In genomic region chr7:28149841-28150240, GRCm38 (mm10) we compare ENCODE assay signal across 24 mouse cellular contexts. TPM values are rescaled to one million over a fixed set of nuclear protein-coding genes. Genes with fewer than 3 reads are reported as not detected.
DNase-seq lines count a peak whose midpoint lies in the region; ATAC-seq and TF ChIP-seq lines count a peak whose summit lies in the region.
"Had no signal": no experiment of that assay in that cellular context is flagged by ENCODE, and none has a peak within 500 bp of the region (broad histone marks: within the 10 kb centered on the region; RNA-seq: fewer than 3 reads in every experiment).

No protein-coding gene starts in this region.

- H3K27me3 ChIP-seq in hindbrain, embryonic 13.5 days, result peaks cover 20% of the 10 kb centered on the region
- 0 out of 2 replicates have a peak, but pooled peaks cover 5% of the 10 kb centered on the region for H3K27me3 ChIP-seq in hindbrain, embryonic 12.5 days
- no peaks in the 10 kb centered on the region; the same call in 1 of the 2 replicates for H3K27me3 ChIP-seq in forebrain, postnatal 0 days (ENCODE audit: insufficient read depth, low read length)

- H3K27ac ChIP-seq in hindbrain, embryonic 13.5 days, result no peak overlapping the region
- H3K27ac ChIP-seq in hindbrain, embryonic 12.5 days, result no peak overlapping the region
- no peak overlapping the region for H3K27ac ChIP-seq in forebrain, postnatal 0 days (ENCODE audit: low read depth, low read length)

- no peak for TF ChIP-seq CTCF in forebrain, postnatal 0 days (IDR thresholded peaks at IDR 0.05; ENCODE audit: low read depth)

- H3K9ac ChIP-seq in hindbrain, embryonic 13.5 days, result peak overlapping the region; percentile 8; the same call in 1 of the 2 replicates
- H3K9ac ChIP-seq in hindbrain, embryonic 12.5 days, result no peak overlapping the region
- no peak overlapping the region for H3K9ac ChIP-seq in forebrain, postnatal 0 days

- H3K4me2 ChIP-seq in hindbrain, embryonic 13.5 days, result no peak overlapping the region
- no peak overlapping the region for H3K4me2 ChIP-seq in hindbrain, embryonic 12.5 days (replicated peaks)
- H3K4me2 ChIP-seq in forebrain, postnatal 0 days (ENCODE audit: low read depth), result no peak overlapping the region

- no peaks in the 10 kb centered on the region for H3K36me3 ChIP-seq in hindbrain, embryonic 13.5 days
- H3K36me3 ChIP-seq in hindbrain, embryonic 12.5 days, result no peaks in the 10 kb centered on the region
- no peaks in the 10 kb centered on the region for H3K36me3 ChIP-seq in forebrain, postnatal 0 days (ENCODE audit: insufficient read depth)
- H3K36me3 ChIP-seq: G1E had no signal

- ATAC-seq in hindbrain, embryonic 13.5 days (ENCODE audit: low FRiP score), result no peak
- no peak for ATAC-seq in hindbrain, embryonic 12.5 days (ENCODE audit: low FRiP score)
- ATAC-seq in forebrain, postnatal 0 days, result no peak
- ATAC-seq: activated CD4-positive, CD25-positive, alpha-beta regulatory T cell, adult 4 months; CD4-positive, CD25-positive, alpha-beta regulatory T cell, adult 4 months; Patski had no signal

- 91% methylated on average over 1 of the region's 1 CpGs for WGBS in hindbrain, embryonic 13.5 days
- 93% methylated on average over 1 of the region's 1 CpGs for WGBS in hindbrain, embryonic 12.5 days
- WGBS in forebrain, postnatal 0 days, result 91% methylated on average over 1 of the region's 1 CpGs

- no peaks in the 10 kb centered on the region for H3K9me3 ChIP-seq in hindbrain, embryonic 13.5 days
- no peaks in the 10 kb centered on the region for H3K9me3 ChIP-seq in hindbrain, embryonic 12.5 days (replicated peaks)
- no peaks in the 10 kb centered on the region for H3K9me3 ChIP-seq in forebrain, postnatal 0 days (ENCODE audit: low read length)
- H3K9me3 ChIP-seq: G1E had no signal

- H3K4me1 ChIP-seq in hindbrain, embryonic 13.5 days (replicated peaks), result no peaks in the 10 kb centered on the region
- H3K4me1 ChIP-seq in hindbrain, embryonic 12.5 days, result peaks cover 4% of the 10 kb centered on the region
- no peaks in the 10 kb centered on the region for H3K4me1 ChIP-seq in forebrain, postnatal 0 days (ENCODE audit: insufficient read depth)

- peak; percentile 60 for DNase-seq in 3T3-L1 (ENCODE audit: low read depth, low spot score)
- peak; percentile 74 for DNase-seq in NIH3T3 (ENCODE audit: low read depth)
- no peak for DNase-seq in forebrain, postnatal 0 days
- no peak for DNase-seq in right cerebral cortex, adult 2 months (ENCODE audit: low spot score in 2 of 2)
- DNase-seq: adrenal gland, adult 2 months; adrenal gland, adult 8-10 months; adrenal gland, postnatal 10 days; adrenal gland, postnatal 14 days; adrenal gland, postnatal 25 days; adrenal gland, postnatal 36 days; B cell, adult 2 months; cerebellum, adult 11 months; cerebellum, adult 11-12 months; cerebellum, adult 18-20 months; cerebellum, adult 2 months; cerebellum, adult 8-10 months had no signal

- H3K4me3 ChIP-seq in hindbrain, embryonic 13.5 days, result no peak overlapping the region
- H3K4me3 ChIP-seq in hindbrain, embryonic 12.5 days, result no peak overlapping the region
- H3K4me3 ChIP-seq in forebrain, postnatal 0 days (ENCODE audit: low read depth, low read length), result no peak overlapping the region

RNA-seq across cellular contexts. Expression of gene Fbl, which starts 19.7 kb away (rescaled TPM):
- 84.2 and 92.0 TPM in 2 replicates for polyA plus RNA-seq in hindbrain, embryonic 13.5 days (2015; fragmentation: Nextera tagmentation; extraction: Ambion mirVana)
- 115 and 120 TPM in 2 replicates for polyA plus RNA-seq in hindbrain, embryonic 12.5 days (2016; fragmentation: Nextera tagmentation; extraction: Ambion mirVana)
- total RNA-seq in forebrain, postnatal 0 days (2014; rRNA removed), result 40.4 and 49.5 TPM in 2 replicates
- 86.3 and 91.3 TPM in 2 replicates for polyA plus RNA-seq in forebrain, postnatal 0 days (2015; fragmentation: Nextera tagmentation; extraction: Ambion mirVana)

RNA-seq across cellular contexts. Expression of gene 9530053A07Rik, which starts 20.6 kb away (rescaled TPM):
- polyA plus RNA-seq in hindbrain, embryonic 13.5 days (2015; fragmentation: Nextera tagmentation; extraction: Ambion mirVana), result 0.06 and 0.16 TPM in 2 replicates
- polyA plus RNA-seq in hindbrain, embryonic 12.5 days (2016; fragmentation: Nextera tagmentation; extraction: Ambion mirVana), result 0.09 and 0.12 TPM in 2 replicates
- total RNA-seq in forebrain, postnatal 0 days (2014; rRNA removed), result under 0.01 and 0.19 TPM in 2 replicates
- polyA plus RNA-seq in forebrain, postnatal 0 days (2015; fragmentation: Nextera tagmentation; extraction: Ambion mirVana), result 0.08 TPM in 2 replicates
- total RNA-seq: adrenal gland, adult 18-20 months; adrenal gland, adult 2 months; adrenal gland, adult 8-10 months; adrenal gland, postnatal 10 days; adrenal gland, postnatal 14 days; adrenal gland, postnatal 25 days; adrenal gland, postnatal 36 days; MEL had no signal
- polyA plus RNA-seq: activated CD4-positive, CD25-positive, alpha-beta regulatory T cell, adult 4 months; adrenal gland, adult 2 months; CD4-positive, CD25-positive, alpha-beta regulatory T cell, adult 4 months; G1E had no signal

RNA-seq across cellular contexts. Expression of gene Dyrk1b, which starts 29.4 kb away (rescaled TPM):
- 15.1 and 16.3 TPM in 2 replicates for polyA plus RNA-seq in hindbrain, embryonic 13.5 days (2015; fragmentation: Nextera tagmentation; extraction: Ambion mirVana)
- 21.5 and 21.7 TPM in 2 replicates for polyA plus RNA-seq in hindbrain, embryonic 12.5 days (2016; fragmentation: Nextera tagmentation; extraction: Ambion mirVana)
- total RNA-seq in forebrain, postnatal 0 days (2014; rRNA removed), result 21.0 and 23.3 TPM in 2 replicates
- 5.5 and 7.4 TPM in 2 replicates for polyA plus RNA-seq in forebrain, postnatal 0 days (2015; fragmentation: Nextera tagmentation; extraction: Ambion mirVana)

Comparison
In these comparisons a context has a peak if more than half of its experiments do, and no peak if none do; other contexts are left out.
1. DNase-seq: peak in 3T3-L1 (single experiment) and NIH3T3 (single experiment); none in forebrain, postnatal 0 days (single experiment) and right cerebral cortex, adult 2 months (0 of 2).